Mouse (Mus musculus): ENCODE measurements around the gene Mrvi1. TPM values are rescaled to one million over a fixed set of nuclear protein-coding genes. Genes with fewer than 3 reads are reported as not detected.
A peak's percentile ranks its signal among the peaks of the same experiment; 100 is the strongest.
"Not testable (repeated sequence)": the region's sequence is repeated elsewhere in the genome, so short reads cannot be mapped to it uniquely, and the experiment has no call there.

The Mrvi1 gene
- polyA plus RNA-seq, 1 experiment from 2014 or later = 6.6 TPM

DNA sequence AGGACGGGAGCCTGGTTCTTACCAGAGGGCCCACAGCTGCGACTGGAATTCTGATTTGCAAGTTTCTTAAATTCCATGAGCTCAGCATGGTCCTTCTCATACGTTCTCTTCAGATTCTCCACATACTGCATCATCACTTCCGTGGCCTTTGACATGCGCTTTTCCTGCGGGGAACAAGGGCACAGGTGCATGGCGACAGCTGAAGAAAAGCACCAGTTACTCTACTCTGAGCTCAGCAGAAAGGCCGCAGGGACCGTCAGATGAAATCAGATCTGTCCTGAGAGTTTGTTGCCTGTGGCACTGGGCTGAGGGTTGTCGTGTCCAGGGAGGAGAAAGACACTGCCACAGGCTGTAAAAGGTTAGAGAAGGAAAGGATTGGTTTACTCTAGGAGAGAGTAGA, 86.5 kb downstream of the Mrvi1 start:
- WGBS (ENCODE audit: insufficient replicate concordance) = 82% methylated on average over 10 of the region's 10 CpGs
- not testable (repeated sequence) for ATAC-seq (replicated peaks; ENCODE audit: insufficient number of reproducible peaks, low FRiP score, low TSS enrichment)

DNA sequence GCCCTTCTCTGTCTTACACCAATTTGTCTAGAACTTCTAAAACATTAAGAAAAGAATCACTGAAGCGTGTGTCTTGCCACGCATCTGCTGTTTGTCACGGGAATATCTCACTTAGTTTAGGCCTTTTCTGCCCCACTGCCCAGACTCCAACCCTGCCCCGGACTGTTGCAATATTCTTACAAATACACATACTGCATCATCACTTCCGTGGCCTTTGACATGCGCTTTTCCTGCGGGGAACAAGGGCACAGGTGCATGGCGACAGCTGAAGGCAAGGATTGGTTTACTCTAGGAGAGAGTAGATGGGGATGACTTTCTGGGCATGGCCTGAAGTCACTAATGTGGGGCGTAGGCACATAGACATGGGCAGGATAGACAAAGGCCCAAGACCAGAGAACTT, 87.6 kb downstream of the Mrvi1 start:
- H3K27ac ChIP-seq (ENCODE audit: low read depth, low read length) = peak overlapping the region; percentile 37
- 84% methylated on average over 9 of the region's 9 CpGs for WGBS (ENCODE audit: insufficient replicate concordance)
- no peaks in the 10 kb centered on the region for H3K9me3 ChIP-seq (replicated peaks; ENCODE audit: control insufficient read depth, low read length)
- 0 out of 2 replicates have a peak, but pooled peaks cover 3% of the 10 kb centered on the region for H3K4me1 ChIP-seq (ENCODE audit: control insufficient read depth, insufficient read depth, low read length)
- H3K4me2 ChIP-seq = no peak overlapping the region
- ATAC-seq (replicated peaks; ENCODE audit: insufficient number of reproducible peaks, low FRiP score, low TSS enrichment) = no peak
- H3K9ac ChIP-seq (ENCODE audit: low read depth, low read length) = no peak overlapping the region
- H3K27me3 ChIP-seq (ENCODE audit: control insufficient read depth, insufficient read depth, low read length) = no peaks in the 10 kb centered on the region
- no peak overlapping the region for H3K4me3 ChIP-seq (ENCODE audit: low read depth, low read length)
- H3K36me3 ChIP-seq (ENCODE audit: control insufficient read depth, insufficient read depth, low read length) = no peaks in the 10 kb centered on the region

More for the DNA sequence above, 86.5 kb downstream of the Mrvi1 start:
- H3K36me3 ChIP-seq (ENCODE audit: control insufficient read depth, insufficient read depth, low read length); H3K27ac ChIP-seq (ENCODE audit: low read depth, low read length); H3K4me2 ChIP-seq; H3K4me3 ChIP-seq (ENCODE audit: low read depth, low read length); H3K9ac ChIP-seq (ENCODE audit: low read depth, low read length); H3K27me3 ChIP-seq (ENCODE audit: control insufficient read depth, insufficient read depth, low read length); H3K4me1 ChIP-seq (ENCODE audit: control insufficient read depth, insufficient read depth, low read length); H3K9me3 ChIP-seq (replicated peaks; ENCODE audit: control insufficient read depth, low read length): not testable (repeated sequence)

DNA sequence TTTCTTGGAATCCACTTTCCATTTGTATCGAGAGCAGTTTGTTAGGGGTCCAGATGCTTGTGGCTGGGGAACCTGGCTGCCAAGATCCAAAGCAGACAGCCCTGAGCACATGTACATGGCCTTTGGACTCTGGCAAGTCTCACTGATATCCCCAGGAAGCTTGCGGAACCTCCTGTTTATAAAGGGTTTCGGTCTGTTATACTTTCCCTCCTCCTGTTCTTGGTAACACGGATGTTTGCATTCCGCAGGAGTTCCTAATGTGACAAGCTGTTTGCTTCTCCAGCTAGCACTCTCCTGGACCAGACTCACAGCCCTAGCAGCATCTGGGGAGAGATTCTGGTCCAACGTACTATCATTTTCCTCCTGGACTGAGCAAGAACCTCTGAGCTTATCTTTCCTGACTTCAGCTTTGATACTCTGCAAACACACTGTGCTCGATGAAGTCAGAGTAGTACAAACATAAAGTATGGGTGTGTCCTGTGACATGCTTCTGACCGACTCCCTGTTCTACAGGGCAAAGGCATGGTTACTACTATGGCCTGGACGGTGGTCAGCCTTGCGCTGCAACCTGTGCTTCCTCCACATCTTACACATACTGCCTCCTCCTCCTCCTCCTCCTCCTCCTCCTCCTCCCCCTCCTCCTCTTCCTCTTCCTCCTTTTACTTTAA, 88.2 kb downstream of the Mrvi1 start:
- peak; percentile 44; the same call in 1 of the 2 replicates for ATAC-seq (replicated peaks; ENCODE audit: insufficient number of reproducible peaks, low FRiP score, low TSS enrichment)
- H3K27me3 ChIP-seq (ENCODE audit: control insufficient read depth, insufficient read depth, low read length) = no peaks in the 10 kb centered on the region
- H3K4me3 ChIP-seq (ENCODE audit: low read depth, low read length) = no peak overlapping the region
- 0 out of 2 replicates have a peak, but pooled peaks cover 3% of the 10 kb centered on the region for H3K4me1 ChIP-seq (ENCODE audit: control insufficient read depth, insufficient read depth, low read length)
- H3K27ac ChIP-seq (ENCODE audit: low read depth, low read length) = peak overlapping the region; percentile 37
- no peak overlapping the region for H3K4me2 ChIP-seq
- H3K9ac ChIP-seq (ENCODE audit: low read depth, low read length) = no peak overlapping the region
- WGBS (ENCODE audit: insufficient replicate concordance) = 54% methylated on average over 10 of the region's 10 CpGs
- H3K36me3 ChIP-seq (ENCODE audit: control insufficient read depth, insufficient read depth, low read length) = no peaks in the 10 kb centered on the region
- no peaks in the 10 kb centered on the region for H3K9me3 ChIP-seq (replicated peaks; ENCODE audit: control insufficient read depth, low read length)

DNA sequence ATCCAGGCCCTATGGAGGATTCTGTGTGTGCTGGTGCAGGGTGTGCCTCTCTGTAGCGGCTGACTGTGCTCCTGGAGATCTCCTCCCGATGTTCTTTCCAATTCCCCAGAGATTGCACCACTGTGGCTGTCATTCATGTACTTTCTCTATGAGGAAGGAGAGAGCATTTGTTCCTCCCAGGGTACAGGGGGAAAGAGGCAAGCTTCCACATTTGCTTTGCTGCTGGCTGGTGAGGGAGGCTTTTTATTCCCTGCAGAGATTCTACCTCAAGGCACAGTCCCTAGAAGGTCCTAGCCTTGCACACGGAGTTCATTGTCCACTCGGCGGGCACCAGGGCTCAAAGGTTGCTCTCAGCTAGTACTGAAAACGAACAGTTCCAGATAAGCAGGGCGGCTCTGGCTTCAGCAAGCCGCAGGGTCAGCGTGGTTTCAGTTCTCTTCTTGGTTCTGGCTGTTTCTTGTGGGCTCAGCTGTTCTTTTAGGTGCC, 90.7 kb downstream of the Mrvi1 start:
- no peaks in the 10 kb centered on the region for H3K9me3 ChIP-seq (replicated peaks; ENCODE audit: control insufficient read depth, low read length)
- WGBS (ENCODE audit: insufficient replicate concordance) = 36% methylated on average over 9 of the region's 9 CpGs
- peak overlapping the region; percentile 30 for H3K4me2 ChIP-seq
- no peak overlapping the region for H3K4me3 ChIP-seq (ENCODE audit: low read depth, low read length)
- H3K27ac ChIP-seq (ENCODE audit: low read depth, low read length) = no peak overlapping the region
- H3K4me1 ChIP-seq (ENCODE audit: control insufficient read depth, insufficient read depth, low read length) = 0 out of 2 replicates have a peak, but pooled peaks cover 3% of the 10 kb centered on the region
- no peak for ATAC-seq (replicated peaks; ENCODE audit: insufficient number of reproducible peaks, low FRiP score, low TSS enrichment)
- H3K36me3 ChIP-seq (ENCODE audit: control insufficient read depth, insufficient read depth, low read length) = no peaks in the 10 kb centered on the region
- no peaks in the 10 kb centered on the region for H3K27me3 ChIP-seq (ENCODE audit: control insufficient read depth, insufficient read depth, low read length)
- H3K9ac ChIP-seq (ENCODE audit: low read depth, low read length) = 0 out of 2 replicates have a peak overlapping the region, but pooled peaks have one; percentile 17

DNA sequence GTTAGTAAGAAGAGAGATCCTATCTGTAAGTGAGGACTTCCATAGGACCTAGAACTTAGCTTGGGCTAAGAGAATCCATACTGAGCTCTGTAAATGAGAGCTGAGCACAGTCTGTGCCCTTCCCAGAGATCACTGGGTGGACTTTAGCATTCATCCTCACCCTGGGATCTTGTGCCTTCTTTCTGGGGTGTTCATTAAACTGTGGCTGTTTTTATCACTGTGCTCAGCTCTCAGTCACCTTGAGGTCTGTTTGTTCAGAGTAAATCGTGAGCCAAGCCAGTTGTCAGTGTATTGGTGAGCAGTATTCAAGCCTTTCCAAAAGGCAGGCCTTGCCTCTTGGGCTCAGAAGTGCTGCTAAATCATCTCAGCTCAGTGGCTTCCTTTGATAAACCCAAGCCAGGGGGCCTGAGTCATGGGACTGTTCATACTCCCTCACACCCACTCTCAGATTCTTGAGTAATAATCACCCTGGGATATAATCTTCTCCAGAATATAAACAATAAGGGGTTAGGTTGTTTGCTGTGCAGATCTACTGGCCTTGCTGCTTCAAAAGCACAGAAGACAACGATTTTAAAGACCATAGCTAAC, 100.4 kb downstream of the Mrvi1 start:
- WGBS (ENCODE audit: insufficient replicate concordance) = 88% methylated on average over 2 of the region's 2 CpGs
- ATAC-seq (replicated peaks; ENCODE audit: insufficient number of reproducible peaks, low FRiP score, low TSS enrichment) = no peak
- H3K4me1 ChIP-seq (ENCODE audit: control insufficient read depth, insufficient read depth, low read length) = 0 out of 2 replicates have a peak, but pooled peaks cover 2% of the 10 kb centered on the region
- H3K27ac ChIP-seq (ENCODE audit: low read depth, low read length) = no peak overlapping the region
- H3K27me3 ChIP-seq (ENCODE audit: control insufficient read depth, insufficient read depth, low read length) = no peaks in the 10 kb centered on the region
- H3K4me2 ChIP-seq = no peak overlapping the region
- H3K36me3 ChIP-seq (ENCODE audit: control insufficient read depth, insufficient read depth, low read length) = no peaks in the 10 kb centered on the region
- H3K9ac ChIP-seq (ENCODE audit: low read depth, low read length) = no peak overlapping the region
- no peak overlapping the region for H3K4me3 ChIP-seq (ENCODE audit: low read depth, low read length)
- no peaks in the 10 kb centered on the region for H3K9me3 ChIP-seq (replicated peaks; ENCODE audit: control insufficient read depth, low read length)

DNA sequence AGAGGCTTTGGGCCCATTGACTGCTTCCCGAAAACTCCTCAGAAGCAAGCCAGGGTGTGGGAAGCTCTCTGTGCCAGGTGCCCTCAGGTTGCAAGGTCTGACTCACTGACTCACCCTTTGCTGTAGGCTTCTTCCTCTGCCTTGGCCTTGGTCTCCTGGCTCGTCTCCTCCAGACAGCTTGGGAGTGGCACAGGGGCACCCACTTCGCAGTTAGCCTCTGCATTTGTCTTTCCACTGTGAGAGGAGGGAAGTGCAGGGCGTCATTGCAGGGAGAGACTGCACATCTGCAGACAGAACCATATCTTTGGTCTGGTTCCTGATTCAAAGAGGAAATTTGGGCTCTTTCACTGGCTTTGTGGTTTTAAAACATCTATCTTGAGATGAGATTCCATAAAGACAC, 104.2 kb downstream of the Mrvi1 start:
- 64% methylated on average over 4 of the region's 4 CpGs for WGBS (ENCODE audit: insufficient replicate concordance)
- Histone ChIP-seq H3K4me2 (no peak overlapping the region), H3K9me3 (replicated peaks; ENCODE audit: control insufficient read depth, low read length) (no peaks in the 10 kb centered on the region), H3K27me3 (ENCODE audit: control insufficient read depth, insufficient read depth, low read length) (no peaks in the 10 kb centered on the region), H3K36me3 (ENCODE audit: control insufficient read depth, insufficient read depth, low read length) (no peaks in the 10 kb centered on the region), H3K27ac (ENCODE audit: low read depth, low read length) (0 out of 2 replicates have a peak overlapping the region, but pooled peaks have one; percentile 1), H3K4me3 (ENCODE audit: low read depth, low read length) (no peak overlapping the region), H3K9ac (ENCODE audit: low read depth, low read length) (no peak overlapping the region), H3K4me1 (ENCODE audit: control insufficient read depth, insufficient read depth, low read length) (0 out of 2 replicates have a peak, but pooled peaks cover 2% of the 10 kb centered on the region)
- no peak for ATAC-seq (replicated peaks; ENCODE audit: insufficient number of reproducible peaks, low FRiP score, low TSS enrichment)

DNA sequence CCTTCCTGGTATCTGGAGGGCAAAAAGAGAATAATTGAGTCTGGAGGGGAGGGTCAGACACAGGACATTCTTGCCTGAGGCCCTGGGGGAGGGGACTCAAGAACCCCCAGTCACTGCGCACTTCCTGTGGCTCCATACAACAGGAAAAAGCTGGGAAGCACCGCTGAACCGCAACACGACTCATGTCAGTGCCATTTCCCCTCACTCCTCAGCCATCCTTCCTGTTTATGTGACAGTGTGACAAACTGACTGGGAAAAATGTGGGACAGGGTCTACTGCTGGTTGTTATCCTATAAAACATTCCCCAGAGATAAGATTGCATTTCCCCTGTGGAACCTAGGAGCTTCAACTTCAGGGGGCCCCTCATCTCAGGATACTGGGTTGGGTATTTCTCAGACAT, 105.3 kb downstream of the Mrvi1 start:
- Histone ChIP-seq H3K36me3 (ENCODE audit: control insufficient read depth, insufficient read depth, low read length) (no peaks in the 10 kb centered on the region), H3K27me3 (ENCODE audit: control insufficient read depth, insufficient read depth, low read length) (no peaks in the 10 kb centered on the region), H3K9ac (ENCODE audit: low read depth, low read length) (no peak overlapping the region), H3K9me3 (replicated peaks; ENCODE audit: control insufficient read depth, low read length) (no peaks in the 10 kb centered on the region), H3K27ac (ENCODE audit: low read depth, low read length) (peak overlapping the region; percentile 50), H3K4me1 (ENCODE audit: control insufficient read depth, insufficient read depth, low read length) (0 out of 2 replicates have a peak, but pooled peaks cover 2% of the 10 kb centered on the region), H3K4me3 (ENCODE audit: low read depth, low read length) (no peak overlapping the region), H3K4me2 (no peak overlapping the region)
- 0 out of 2 replicates have a peak, but pooled peaks have one; percentile 36 for ATAC-seq (replicated peaks; ENCODE audit: insufficient number of reproducible peaks, low FRiP score, low TSS enrichment)
- WGBS (ENCODE audit: insufficient replicate concordance) = 48% methylated on average over 4 of the region's 4 CpGs

DNA sequence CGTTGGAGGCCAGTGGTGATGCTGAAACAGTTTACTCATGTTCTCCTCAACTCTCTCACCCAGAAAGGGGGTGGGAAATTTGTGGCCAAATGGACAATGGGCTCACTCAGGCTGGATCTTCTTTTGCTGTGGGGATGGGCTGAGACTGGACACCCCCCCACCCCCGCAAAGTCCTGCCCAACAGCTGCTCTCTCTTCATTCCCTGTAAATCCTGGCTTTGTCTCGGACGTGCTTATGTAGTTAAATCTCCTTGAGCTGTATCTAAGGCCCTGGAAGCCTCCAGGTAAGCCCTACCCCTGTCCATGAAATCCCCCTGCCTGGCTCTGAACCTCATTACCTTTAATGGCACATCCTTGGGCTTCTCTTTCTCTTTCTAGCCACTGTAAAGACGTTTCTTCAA, 113.5 kb downstream of the Mrvi1 start:
- Histone ChIP-seq H3K36me3 (ENCODE audit: control insufficient read depth, insufficient read depth, low read length) (no peaks in the 10 kb centered on the region), H3K4me1 (ENCODE audit: control insufficient read depth, insufficient read depth, low read length) (peaks cover 5% of the 10 kb centered on the region), H3K9me3 (replicated peaks; ENCODE audit: control insufficient read depth, low read length) (no peaks in the 10 kb centered on the region), H3K4me3 (ENCODE audit: low read depth, low read length) (no peak overlapping the region), H3K27ac (ENCODE audit: low read depth, low read length) (no peak overlapping the region), H3K27me3 (ENCODE audit: control insufficient read depth, insufficient read depth, low read length) (no peaks in the 10 kb centered on the region), H3K4me2 (no peak overlapping the region), H3K9ac (ENCODE audit: low read depth, low read length) (no peak overlapping the region)
- WGBS (ENCODE audit: insufficient replicate concordance) = 62% methylated on average over 5 of the region's 5 CpGs
- no peak for ATAC-seq (replicated peaks; ENCODE audit: insufficient number of reproducible peaks, low FRiP score, low TSS enrichment)

Data from heart, embryonic 11.5 days (tissue).